Mouse (Mus musculus) forebrain, embryonic 15.5 days (tissue): ENCODE measurements around the gene Fcer1a. TPM values are rescaled to one million over a fixed set of nuclear protein-coding genes. Genes with fewer than 3 reads are reported as not detected.

Experiments
- polyA plus RNA-seq: library from polyadenylated mRNA; unstranded; fragments of >200 nt; fragmentation: Nextera tagmentation; extraction: Ambion mirVana; gene quantifications from 2 replicates; pipeline ENCODE4 v1.2.1, GENCODE M21; 2015

Gene Fcer1a
- polyA plus RNA-seq, 1 experiment from 2014 or later: not detected

Other genes with a start within 250 kb of the Fcer1a start
- gene Olfr1408, start 89.8 kb downstream of the Fcer1a start, polyA plus RNA-seq: not detected in 2 replicates
- not detected in 2 replicates for gene Olfr1406, start 36.6 kb downstream of the Fcer1a start, polyA plus RNA-seq
- not detected in 2 replicates for gene Olfr218, start 29.4 kb downstream of the Fcer1a start, polyA plus RNA-seq
- gene Olfr1404, start 14.8 kb downstream of the Fcer1a start, polyA plus RNA-seq: not detected in 2 replicates
- not detected in 2 replicates for gene Olfr418, start 38.8 kb upstream of the Fcer1a start, polyA plus RNA-seq
- not detected in 2 replicates for gene Mptx2, start 50.6 kb upstream of the Fcer1a start, polyA plus RNA-seq
- 10.7 and 11.6 TPM in 2 replicates for gene Ackr1, start 106.5 kb upstream of the Fcer1a start, polyA plus RNA-seq
- gene Aim2, start 123.7 kb upstream of the Fcer1a start, polyA plus RNA-seq: 3.5 and 4.3 TPM in 2 replicates
- 38.1 and 39.7 TPM in 2 replicates for gene Cadm3, start 140.5 kb upstream of the Fcer1a start, polyA plus RNA-seq